Mouse (Mus musculus) urinary bladder, postnatal 14 days (tissue): ENCODE measurements around the gene Car1.
"Not testable (repeated sequence)": the region's sequence is repeated elsewhere in the genome, so short reads cannot be mapped to it uniquely, and the experiment has no call there.

Experiments
- DNase-seq: peaks from one replicate; pipeline ENCODE4 v3.0.0; 2021; ENCODE audit warnings: low spot score

The Car1 gene

GRCm38 (mm10) chr3:14783198-14783597 is 25.0 kb downstream of the Car1 start:
- not testable (repeated sequence) for DNase-seq

GRCm38 (mm10) chr3:14782365-14782764 is 25.8 kb downstream of the Car1 start:
- not testable (repeated sequence) for DNase-seq

- DNase-seq: no peak
These were observed 28.0 kb downstream of the Car1 start for GRCm38 (mm10) chr3:14780212-14780611.

- not testable (repeated sequence) for DNase-seq
These were observed 31.5 kb downstream of the Car1 start for GRCm38 (mm10) chr3:14776497-14777162.

- DNase-seq: not testable (repeated sequence)
These were observed 33.6 kb downstream of the Car1 start for GRCm38 (mm10) chr3:14774539-14774938.

GRCm38 (mm10) chr3:14772473-14772872 is 35.7 kb downstream of the Car1 start:
- not testable (repeated sequence) for DNase-seq

GRCm38 (mm10) chr3:14764755-14765566 is 43.2 kb downstream of the Car1 start:
- no peak for DNase-seq

- DNase-seq: no peak
These were observed 52.5 kb downstream of the Car1 start for GRCm38 (mm10) chr3:14755716-14756115.

GRCm38 (mm10) chr3:14746041-14746440 is 62.1 kb downstream of the Car1 start:
- DNase-seq: no peak

GRCm38 (mm10) chr3:14738261-14738660 is 69.9 kb downstream of the Car1 start:
- DNase-seq: no peak

GRCm38 (mm10) chr3:14727496-14727895 is 80.7 kb downstream of the Car1 start:
- not testable (repeated sequence) for DNase-seq

GRCm38 (mm10) chr3:14725462-14725861 is 82.7 kb downstream of the Car1 start:
- not testable (repeated sequence) for DNase-seq
